Mouse (Mus musculus) kidney, postnatal 14 days (tissue): ENCODE results near the gene Enpp7.

Experiments
- DNase-seq: peaks from one replicate; pipeline ENCODE4 v3.0.0; 2022; ENCODE audit warnings: mixed read lengths

Gene Enpp7

DNA sequence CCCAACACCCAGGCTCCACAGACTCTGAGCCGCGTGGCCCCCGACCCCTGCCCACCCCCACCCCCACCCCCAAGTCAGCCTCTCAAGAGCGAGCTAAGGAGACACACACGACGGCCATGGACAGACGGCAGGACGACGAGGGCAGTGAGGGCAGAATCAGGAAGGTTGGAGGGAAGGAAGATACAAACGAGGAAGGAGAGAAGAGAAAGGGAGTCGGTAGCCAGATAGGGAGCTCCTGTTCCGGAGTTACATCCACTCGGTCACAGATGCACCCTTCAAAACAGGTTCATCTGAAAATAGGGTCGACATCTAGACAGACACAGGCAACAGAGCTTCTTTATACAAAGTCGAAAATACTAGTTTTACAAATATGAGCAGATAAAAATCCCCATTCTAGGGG, 48.5 kb downstream of the Enpp7 start:
- no peak for DNase-seq

DNA sequence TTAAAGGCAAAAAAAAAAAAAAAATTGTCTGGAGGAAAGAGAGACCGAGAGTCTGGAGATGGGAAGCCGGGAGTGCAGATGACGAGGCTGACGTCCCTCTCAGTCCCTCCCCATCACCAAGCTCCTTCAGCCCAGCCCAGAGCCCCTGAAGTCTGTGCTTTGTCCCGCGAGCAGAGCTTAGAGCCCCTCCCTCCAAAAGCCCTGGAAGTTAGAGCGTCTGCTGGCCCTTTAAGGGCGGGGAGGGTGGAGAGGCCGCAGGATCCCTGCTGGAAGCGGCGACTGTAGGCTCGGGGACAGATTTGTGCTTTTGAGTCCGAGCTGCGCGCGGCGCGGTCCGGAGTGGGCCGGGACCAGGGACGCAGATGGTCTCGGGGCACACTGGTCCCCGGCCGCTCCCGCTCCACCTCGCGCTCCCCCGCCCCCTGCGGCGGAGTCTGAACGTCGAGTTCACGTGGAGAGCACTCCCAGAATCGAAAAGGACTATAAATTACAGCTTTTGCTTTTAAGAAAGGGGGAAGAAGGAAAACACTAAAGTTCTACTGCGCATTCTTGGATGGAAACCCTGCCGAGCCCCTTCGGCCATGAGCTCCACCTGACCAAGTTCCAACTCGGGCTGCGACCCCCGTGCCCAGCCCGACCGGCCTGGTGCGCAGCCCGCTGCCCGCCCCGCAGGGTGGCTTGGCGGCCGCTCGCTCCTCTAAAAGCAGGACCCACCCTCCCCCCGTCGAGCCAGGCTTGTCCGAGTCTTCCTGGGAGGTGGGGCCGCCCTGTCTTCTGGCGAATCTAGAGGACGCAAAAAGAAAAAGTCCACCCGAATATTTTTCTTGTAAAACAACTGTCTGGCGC, 49.2 kb downstream of the Enpp7 start:
- no peak for DNase-seq

DNA sequence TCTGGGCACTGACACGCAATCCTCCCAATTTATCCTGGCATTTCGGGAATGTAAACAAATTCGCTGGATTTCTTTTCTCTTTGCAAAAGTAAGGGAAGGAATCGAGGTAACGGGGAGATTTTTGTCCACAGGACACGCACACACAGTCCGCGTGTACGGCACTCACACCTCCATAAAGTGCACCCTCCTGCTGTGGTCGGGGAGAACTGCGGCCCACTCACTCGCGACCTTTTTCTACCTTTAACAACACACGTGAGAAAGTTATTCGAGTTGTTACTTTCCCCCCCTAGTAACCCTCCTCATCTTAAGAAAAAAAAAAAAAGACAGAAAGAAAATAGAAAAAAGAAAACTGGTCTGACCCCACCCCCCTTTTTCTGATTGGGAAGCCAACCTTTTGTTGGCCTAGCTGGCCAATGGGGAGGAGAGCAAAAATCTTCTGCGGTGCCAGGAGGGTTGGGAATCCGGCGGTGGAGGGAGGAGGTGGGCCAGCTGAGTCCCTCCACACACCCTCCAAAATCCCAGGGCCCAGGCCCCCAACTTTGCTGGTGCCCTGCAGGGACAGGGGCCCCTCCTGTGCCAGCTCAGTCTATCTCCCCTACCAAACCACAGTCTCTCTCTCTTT, 49.9 kb downstream of the Enpp7 start:
- DNase-seq: no peak

DNA sequence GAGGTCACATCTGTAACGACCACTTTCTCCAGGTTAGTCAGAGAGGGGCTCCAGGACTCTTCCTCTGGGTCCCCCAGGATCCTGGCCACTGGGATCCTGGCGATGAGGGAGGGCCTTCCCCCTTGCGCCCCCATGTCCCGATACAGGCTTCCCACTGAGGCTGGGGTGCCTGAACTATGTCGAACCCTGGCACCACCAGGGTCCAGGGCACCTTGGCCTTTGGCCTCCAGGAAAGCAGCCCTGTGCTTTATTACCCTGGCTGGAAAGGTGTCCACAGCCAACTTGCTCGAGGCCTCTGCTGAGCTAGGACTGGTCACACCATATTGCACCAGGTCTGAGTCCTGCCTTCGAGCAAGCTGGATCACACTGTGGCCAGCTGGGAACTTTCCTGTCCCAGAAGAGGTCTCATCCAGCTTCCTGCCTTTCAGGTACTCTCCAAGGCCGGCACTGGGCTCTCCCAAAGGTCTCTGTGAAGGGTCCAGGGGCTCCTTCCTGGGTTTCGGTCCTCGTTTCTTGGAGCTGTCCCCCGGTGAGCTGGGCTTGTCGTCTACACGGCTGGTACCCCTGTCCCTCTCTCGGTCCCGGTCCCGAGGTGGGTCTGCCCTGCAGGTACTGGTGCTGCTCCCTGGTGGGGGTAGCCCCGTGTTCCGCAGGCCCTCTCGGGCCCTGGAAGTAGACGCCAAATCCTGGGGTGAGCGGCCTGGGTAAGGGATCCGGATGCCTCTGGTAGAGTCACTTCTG, 50.9 kb downstream of the Enpp7 start:
- no peak for DNase-seq

DNA sequence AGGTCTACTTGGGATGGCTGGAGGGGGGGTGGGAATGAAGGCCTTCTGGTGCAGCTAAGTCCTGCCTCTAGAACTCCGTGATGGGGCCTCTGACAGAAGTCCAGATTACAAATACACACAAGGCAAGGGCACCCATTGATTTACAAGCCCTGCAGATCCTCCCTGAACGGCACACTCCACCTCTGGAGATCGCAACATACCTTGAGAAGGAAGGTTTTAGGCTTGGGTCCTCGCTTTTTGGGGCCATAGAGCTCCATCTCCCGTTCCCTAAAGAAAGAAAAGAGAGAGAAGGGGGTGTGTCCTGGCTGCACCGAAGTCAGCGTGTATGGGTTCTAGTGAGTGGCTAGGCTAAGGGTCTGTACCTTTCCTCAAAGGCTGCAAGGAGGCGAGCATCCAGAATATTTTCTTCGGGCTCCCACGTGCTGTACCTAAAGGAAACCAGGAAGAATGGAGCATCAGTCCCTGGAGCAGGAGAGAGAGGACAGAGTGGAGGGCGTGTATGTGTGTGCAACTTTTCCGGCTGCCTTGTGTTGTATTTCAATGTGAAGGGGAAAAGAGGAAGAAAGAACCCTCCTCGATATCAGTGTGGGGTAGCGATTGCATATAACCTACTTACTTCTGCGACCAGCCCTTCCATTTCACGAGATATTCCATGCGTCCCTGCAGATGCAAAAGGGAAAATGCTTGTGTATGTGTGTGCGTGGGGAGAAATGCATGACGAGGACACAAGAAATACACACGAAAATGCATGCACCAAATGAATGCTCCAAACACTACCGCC, 51.9 kb downstream of the Enpp7 start:
- no peak for DNase-seq

DNA sequence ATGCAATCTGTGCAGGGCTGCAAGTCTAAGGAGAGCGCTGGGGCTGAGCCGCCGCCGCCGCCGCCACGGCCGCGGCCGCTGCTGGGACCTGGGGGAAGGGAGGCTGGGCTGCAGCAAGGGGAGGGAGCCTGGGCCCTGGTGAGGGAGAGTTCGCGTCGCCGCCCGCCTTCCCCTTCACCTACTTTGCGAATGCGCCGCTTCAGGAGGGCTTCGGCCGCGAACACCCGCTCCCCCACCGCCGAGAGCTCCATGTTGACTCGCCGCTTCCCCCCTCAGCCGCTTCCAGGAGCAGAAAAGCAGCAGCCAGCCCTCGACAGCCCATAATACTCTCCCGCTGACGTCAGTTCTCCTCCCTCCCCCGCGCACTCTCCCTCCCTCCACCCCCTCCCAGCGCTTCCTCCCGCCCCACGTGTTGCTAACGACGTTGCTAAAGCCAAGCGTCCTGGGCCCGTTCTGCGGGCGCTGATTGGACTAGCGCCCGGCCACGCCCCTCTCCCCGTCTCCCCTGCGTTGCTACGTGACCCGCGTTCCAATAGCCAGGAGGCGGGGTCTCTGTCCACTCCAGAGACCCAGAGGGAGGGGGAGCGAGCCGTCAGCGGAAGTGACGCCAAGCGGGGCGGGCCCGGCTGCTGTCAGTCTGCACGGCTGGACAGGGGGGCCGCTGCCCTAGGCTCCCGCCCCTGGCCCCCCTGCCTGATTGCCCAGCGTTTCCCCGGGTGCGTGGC, 52.8 kb downstream of the Enpp7 start, which contains the start of gene Cbx8:
Cbx8 (minus strand) TSS at position 370 of the 725 bp plus-strand sequence.
- peak; percentile 100 for DNase-seq

DNA sequence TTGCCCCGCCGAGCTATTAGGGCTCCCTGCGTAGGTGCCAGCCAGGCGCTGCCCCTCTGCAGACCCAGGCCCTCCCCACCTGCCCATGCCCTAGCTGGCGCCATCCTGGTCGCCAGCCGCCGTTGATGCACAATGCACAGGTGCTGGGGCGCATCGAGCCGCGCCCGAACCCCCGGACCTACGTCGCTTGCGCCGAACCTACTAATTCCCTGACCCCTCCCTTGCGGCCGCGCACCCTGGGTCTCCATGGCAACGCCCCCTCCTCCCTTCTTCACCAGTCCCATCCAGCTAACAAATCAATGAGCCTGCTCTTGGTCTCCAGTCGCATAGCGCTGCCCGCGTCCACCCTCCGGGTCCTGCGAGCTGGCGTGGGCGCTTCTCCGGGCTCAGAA, 53.3 kb downstream of the Enpp7 start:
- no peak for DNase-seq

DNA sequence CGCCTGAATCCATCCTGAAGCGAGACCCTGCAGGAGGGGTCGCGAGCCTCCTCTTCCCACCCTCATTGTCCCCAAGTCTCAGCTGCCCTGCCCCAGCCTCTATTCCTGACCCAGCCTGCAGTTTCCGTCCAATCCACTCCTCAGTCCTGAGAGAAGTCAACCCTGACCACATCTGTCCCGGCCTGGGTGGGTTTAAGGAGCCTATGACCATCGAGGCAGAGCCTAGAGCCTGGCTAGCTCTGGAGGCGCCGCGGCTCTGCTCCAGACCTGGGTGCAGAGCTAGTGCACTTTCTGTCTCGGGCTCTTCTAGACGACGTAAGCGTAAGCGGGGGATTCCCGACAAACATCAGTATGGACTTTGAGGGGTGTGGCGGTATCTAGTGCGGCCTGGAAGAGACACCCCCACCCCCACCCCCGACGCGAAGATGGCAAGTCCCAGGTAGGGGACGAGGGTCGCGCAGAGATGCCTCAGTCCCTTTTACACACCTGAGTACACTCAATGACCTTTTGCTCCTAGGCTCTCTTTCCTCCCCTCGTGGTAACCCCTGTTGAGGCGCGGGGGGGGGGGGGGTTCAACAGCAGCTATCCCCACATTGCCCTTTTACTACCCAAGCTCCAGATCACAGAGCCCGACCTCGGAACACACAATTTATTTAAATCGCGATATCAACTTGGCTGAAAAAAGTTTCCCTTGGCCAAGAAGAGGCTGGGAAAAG, 53.9 kb downstream of the Enpp7 start:
- DNase-seq: no peak
